Mouse (Mus musculus) erythroblast, embryonic 14.5 days (primary cell): ENCODE results near the gene Coq5.

Experiments used
- GATA1 ChIP-seq: IDR thresholded peaks from 2 replicates; pipeline ENCODE4 v1.6.1; 2012; ENCODE audit warnings: low read length, inconsistent platforms, mixed read lengths
- TAL1 ChIP-seq: IDR thresholded peaks from 3 replicates; pipeline ENCODE4 v1.6.1; 2012; ENCODE audit warnings: low read length, inconsistent platforms, mixed read lengths

- no peak for TF ChIP-seq GATA1
- TF ChIP-seq TAL1: no peak
These were observed 32.9 kb downstream of the Coq5 start for GRCm38 (mm10) chr5:115312354-115312753.
